Mouse (Mus musculus) megakaryocyte, adult 5-6 weeks (primary cell): ENCODE results near the gene Tmtc1. TPM values are rescaled to one million over a fixed set of nuclear protein-coding genes. Genes with fewer than 3 reads are reported as not detected.

Experiments
- ATAC-seq: 2 replicates; pipeline ENCODE4 v1.8.0; 2016; ENCODE audit warnings: mild to moderate bottlenecking, inconsistent platforms; ENCODE audit not compliant: poor library complexity, severe bottlenecking
- total RNA-seq, 2 experiments: library from RNA; stranded (forward) in 1 of 2; stranded (reverse) in 1 of 2; fragments of 153-499, 151-499 nt in 1 of 2; fragments of 221-1000, 200-1000 nt in 1 of 2; gene quantifications; 2 replicates each; pipeline versions ENCODE4 v1.2.3 to v1.2.4; 2015 to 2017

Tmtc1 gene
- total RNA-seq, 2 experiments from 2014 or later: 0.07 TPM; not detected in 1

GRCm38 (mm10) chr6:148255395-148256053, 188.7 kb downstream of the Tmtc1 start:
- ATAC-seq: no peak

GRCm38 (mm10) chr6:148249221-148249620, 195.0 kb downstream of the Tmtc1 start:
- no peak for ATAC-seq

- ATAC-seq: peak; percentile 47; the same call in 1 of the 2 replicates
Measured at GRCm38 (mm10) chr6:148248625-148249024, 195.6 kb downstream of the Tmtc1 start.

GRCm38 (mm10) chr6:148246544-148246943, 197.6 kb downstream of the Tmtc1 start:
- ATAC-seq: peak; percentile 77

- ATAC-seq: no peak
Measured at GRCm38 (mm10) chr6:148244836-148245235, 199.4 kb downstream of the Tmtc1 start.

- ATAC-seq: no peak
Measured at GRCm38 (mm10) chr6:148242304-148242703, 201.9 kb downstream of the Tmtc1 start.

- ATAC-seq: no peak
Measured at GRCm38 (mm10) chr6:148241685-148242084, 202.5 kb downstream of the Tmtc1 start.

- no peak for ATAC-seq
Measured at GRCm38 (mm10) chr6:148239311-148239710, 204.9 kb downstream of the Tmtc1 start.

- ATAC-seq: no peak
Measured at GRCm38 (mm10) chr6:148237453-148237852, 206.7 kb downstream of the Tmtc1 start.

GRCm38 (mm10) chr6:148234105-148234828, 209.9 kb downstream of the Tmtc1 start:
- no peak for ATAC-seq

- no peak for ATAC-seq
Measured at GRCm38 (mm10) chr6:148227542-148227941, 216.6 kb downstream of the Tmtc1 start.

- no peak for ATAC-seq
Measured at GRCm38 (mm10) chr6:148222686-148223085, 221.5 kb downstream of the Tmtc1 start.

- no peak for ATAC-seq
Measured at GRCm38 (mm10) chr6:148218235-148219076, 225.7 kb downstream of the Tmtc1 start.

GRCm38 (mm10) chr6:148216752-148217151, 227.4 kb downstream of the Tmtc1 start:
- no peak for ATAC-seq

GRCm38 (mm10) chr6:148214765-148215164, 229.4 kb downstream of the Tmtc1 start:
- peak; percentile 50 for ATAC-seq

GRCm38 (mm10) chr6:148211897-148212680, 232.1 kb downstream of the Tmtc1 start, which contains the start of gene Ergic2:
TSS of gene Ergic2 (minus strand) at chr6:148212374.
- ATAC-seq: peak; percentile 90

- peak; percentile 21 for ATAC-seq
Measured at GRCm38 (mm10) chr6:148211391-148211876, 232.8 kb downstream of the Tmtc1 start.

- ATAC-seq: no peak
Measured at GRCm38 (mm10) chr6:148207522-148207921, 236.7 kb downstream of the Tmtc1 start.

- no peak for ATAC-seq
Measured at GRCm38 (mm10) chr6:148205134-148205533, 239.1 kb downstream of the Tmtc1 start.

- ATAC-seq: no peak
Measured at GRCm38 (mm10) chr6:148199729-148200128, 244.5 kb downstream of the Tmtc1 start.
